Mouse (Mus musculus): ENCODE measurements at regions not wholly inside any gene's neighbourhood (a gene's known extent, or its start where the extent isn't known, plus 50 kb on each side); places are given as distances from the start of the nearest gene placed in this dataset.

- DNase-seq (ENCODE audit: low spot score in 2 of 2), result no peak
Observed at GRCm38 (mm10) chr4:33552856-33553255, 242.7 kb downstream of the Rngtt start.

- DNase-seq (ENCODE audit: low spot score in 2 of 2), result no peak
Observed at GRCm38 (mm10) chr4:33554606-33555005, 244.5 kb downstream of the Rngtt start.

- no peak for DNase-seq (ENCODE audit: low spot score in 2 of 2)
Observed at GRCm38 (mm10) chr4:33555231-33555933, 245.3 kb downstream of the Rngtt start.

GRCm38 (mm10) chr4:33555966-33556365, 245.9 kb downstream of the Rngtt start:
- no peak for DNase-seq (ENCODE audit: low spot score in 2 of 2)

GRCm38 (mm10) chr4:33556661-33557540, 246.8 kb downstream of the Rngtt start:
- no peak for DNase-seq (ENCODE audit: low spot score in 2 of 2)

- no peak for DNase-seq (ENCODE audit: low spot score in 2 of 2)
Observed at GRCm38 (mm10) chr4:33570274-33570673, 260.2 kb downstream of the Rngtt start.

- DNase-seq (ENCODE audit: low spot score in 2 of 2), result no peak
Observed at GRCm38 (mm10) chr4:33571351-33571750, 261.2 kb downstream of the Rngtt start.

GRCm38 (mm10) chr4:33577631-33578030, 267.5 kb downstream of the Rngtt start:
- no peak for DNase-seq (ENCODE audit: low spot score in 2 of 2)

GRCm38 (mm10) chr4:33580491-33580890, 270.4 kb downstream of the Rngtt start:
- DNase-seq (ENCODE audit: low spot score in 2 of 2), result no peak

- no peak for DNase-seq (ENCODE audit: low spot score in 2 of 2)
Observed at GRCm38 (mm10) chr4:33581180-33581591, 271.1 kb downstream of the Rngtt start.

- DNase-seq (ENCODE audit: low spot score in 2 of 2), result no peak
Observed at GRCm38 (mm10) chr4:33581766-33582525, 271.8 kb downstream of the Rngtt start.

GRCm38 (mm10) chr4:33582986-33583720, 273.0 kb downstream of the Rngtt start:
- no peak for DNase-seq (ENCODE audit: low spot score in 2 of 2)

- DNase-seq (ENCODE audit: low spot score in 2 of 2), result peak in 1 of 2 experiments; percentile 56
Observed at GRCm38 (mm10) chr4:33583979-33584907, 274.1 kb downstream of the Rngtt start.

GRCm38 (mm10) chr4:33585821-33586220, 275.7 kb downstream of the Rngtt start:
- no peak for DNase-seq (ENCODE audit: low spot score in 2 of 2)

GRCm38 (mm10) chr4:33586290-33586614, 276.1 kb downstream of the Rngtt start:
- DNase-seq (ENCODE audit: low spot score in 2 of 2), result no peak

- peak in 1 of 2 experiments; percentile 26 for DNase-seq (ENCODE audit: low spot score in 2 of 2)
Observed at GRCm38 (mm10) chr4:33586615-33587451, 276.7 kb downstream of the Rngtt start.

GRCm38 (mm10) chr4:33587666-33588065, 277.6 kb downstream of the Rngtt start:
- no peak for DNase-seq (ENCODE audit: low spot score in 2 of 2)

GRCm38 (mm10) chr4:33588127-33588526, 278.0 kb downstream of the Rngtt start:
- DNase-seq (ENCODE audit: low spot score in 2 of 2), result no peak

GRCm38 (mm10) chr4:33589207-33589606, 279.1 kb downstream of the Rngtt start:
- DNase-seq (ENCODE audit: low spot score in 2 of 2), result no peak

All from urinary bladder, postnatal 4 days (tissue).